Mouse (Mus musculus) limb, embryonic 14.5 days (tissue): Measurements from ENCODE around the gene Mmel1. TPM values are rescaled to one million over a fixed set of nuclear protein-coding genes. Genes with fewer than 3 reads are reported as not detected.

Experiments used
- ATAC-seq: fragments of 200-750 bp; cut with Nextera tagmentation; 2 replicates; pipeline ENCODE4 v1.8.0; 2017; ENCODE audit warnings: low read depth, moderate number of reproducible peaks, moderate TSS enrichment; ENCODE audit not compliant: low FRiP score
- DNase-seq: peaks from one replicate; pipeline ENCODE4 v3.0.0-alpha.2; 2015; ENCODE audit warnings: low spot score
- H3K27ac ChIP-seq: fragments of 300-500 bp; sonication (generic); replicated peaks from 2 replicates; pipeline ENCODE4 v1.5.1; 2014; ENCODE audit warnings: low read depth, mild to moderate bottlenecking, low read length, moderate library complexity, mixed read lengths
- H3K27me3 ChIP-seq: fragments of 300-500 bp; sonication (generic); 2 replicates; pipeline ENCODE4 v1.6.1; 2014; ENCODE audit warnings: low read length, mixed read lengths; ENCODE audit not compliant: control insufficient read depth, insufficient read depth
- H3K36me3 ChIP-seq: fragments of 300-500 bp; sonication (generic); 2 replicates; pipeline ENCODE4 v1.6.1; 2014; ENCODE audit warnings: mild to moderate bottlenecking, low read length, moderate library complexity, mixed read lengths; ENCODE audit not compliant: control insufficient read depth, insufficient read depth
- H3K4me1 ChIP-seq: fragments of 300-500 bp; sonication (generic); 2 replicates; pipeline ENCODE4 v1.6.1; 2014; ENCODE audit warnings: antibody characterized with exemption, low read length, mixed read lengths; ENCODE audit not compliant: control insufficient read depth, insufficient read depth
- H3K4me2 ChIP-seq: fragments of 300-500 bp; sonication (generic); replicated peaks from 2 replicates; pipeline ENCODE4 v1.6.1; 2014; ENCODE audit warnings: low read depth, mild to moderate bottlenecking, low read length, moderate library complexity; ENCODE audit not compliant: severe bottlenecking
- H3K4me3 ChIP-seq: fragments of 300-500 bp; sonication (generic); replicated peaks from 2 replicates; pipeline ENCODE4 v1.5.1; 2014; ENCODE audit warnings: low read length
- H3K9ac ChIP-seq: fragments of 300-500 bp; sonication (generic); 2 replicates; pipeline ENCODE4 v1.6.1; 2014; ENCODE audit warnings: mild to moderate bottlenecking, low read depth, low read length, moderate library complexity; ENCODE audit not compliant: severe bottlenecking
- H3K9me3 ChIP-seq: fragments of 300-500 bp; sonication (generic); 2 replicates; pipeline ENCODE4 v1.6.1; 2016; ENCODE audit warnings: low read length; ENCODE audit not compliant: control insufficient read depth
- POLR2A ChIP-seq: fragments of 200-500 bp; IDR thresholded peaks from 2 replicates; pipeline ENCODE4 v1.8.0; 2012; ENCODE audit warnings: inconsistent platforms, mild to moderate bottlenecking, moderate library complexity, borderline replicate concordance; ENCODE audit not compliant: insufficient read depth, insufficient read length; ENCODE audit errors: extremely low read depth
- WGBS: fragments of 180-500 bp; shearing (Covaris S2); extraction: QIAGEN DNeasy Blood & Tissue Kit; methylation state at CpG from one replicate; pipeline ENCODE4 v1.1.7; 2014; 5-methylcytosine and 5-hydroxymethylcytosine counted together
- polyA plus RNA-seq, 2 experiments: library from polyadenylated mRNA; depleted of rRNA in 1 of 2; stranded (reverse) in 1 of 2; unstranded in 1 of 2; fragments of >200 nt; fragmentation: Nextera tagmentation in 1 of 2; extraction: Ambion mirVana in 1 of 2; gene quantifications; 2 replicates each; pipeline versions ENCODE4 v1.2.1 to v1.2.3; 2012 to 2014

Gene Mmel1
- polyA plus RNA-seq, 2 experiments, result 0.10 to 0.11 TPM

DNA sequence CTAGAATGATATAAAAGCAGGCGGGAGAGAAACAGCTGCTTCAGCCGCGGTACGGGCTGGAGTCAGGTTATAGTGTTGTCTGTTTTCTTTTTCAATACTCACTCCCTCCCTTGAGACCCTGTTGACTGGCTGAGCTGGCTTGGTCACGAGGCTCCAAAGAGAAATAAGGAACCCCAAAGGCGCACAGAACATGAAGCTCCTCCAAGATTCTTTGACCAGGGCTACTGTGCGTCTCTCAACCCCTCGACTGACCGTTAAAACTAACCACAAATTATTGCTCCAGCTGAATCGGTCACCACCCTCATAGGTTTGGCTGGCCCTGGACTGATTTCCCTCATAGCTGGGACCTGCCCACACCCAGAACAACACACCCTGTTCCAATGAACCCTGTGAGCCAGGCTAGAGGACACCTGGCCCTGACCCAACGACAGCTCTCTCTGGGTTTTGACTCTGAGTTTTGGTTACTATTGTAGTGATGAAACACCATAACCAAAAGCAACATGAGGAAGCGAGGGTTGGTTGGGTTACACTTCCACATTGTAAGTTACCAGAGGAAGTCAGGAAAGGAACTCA, 59.8 kb downstream of the Mmel1 start:
- ATAC-seq, result no peak
- Histone ChIP-seq H3K4me3 (no peak overlapping the region), H3K27me3 (no peaks in the 10 kb centered on the region), H3K9ac (no peak overlapping the region), H3K9me3 (no peaks in the 10 kb centered on the region), H3K27ac (no peak overlapping the region), H3K4me2 (no peak overlapping the region), H3K4me1 (peaks cover 15% of the 10 kb centered on the region), H3K36me3 (no peaks in the 10 kb centered on the region)
- TF ChIP-seq POLR2A, result no peak
- DNase-seq, result peak; percentile 2
- WGBS, result 73% methylated on average over 12 of the region's 12 CpGs

DNA sequence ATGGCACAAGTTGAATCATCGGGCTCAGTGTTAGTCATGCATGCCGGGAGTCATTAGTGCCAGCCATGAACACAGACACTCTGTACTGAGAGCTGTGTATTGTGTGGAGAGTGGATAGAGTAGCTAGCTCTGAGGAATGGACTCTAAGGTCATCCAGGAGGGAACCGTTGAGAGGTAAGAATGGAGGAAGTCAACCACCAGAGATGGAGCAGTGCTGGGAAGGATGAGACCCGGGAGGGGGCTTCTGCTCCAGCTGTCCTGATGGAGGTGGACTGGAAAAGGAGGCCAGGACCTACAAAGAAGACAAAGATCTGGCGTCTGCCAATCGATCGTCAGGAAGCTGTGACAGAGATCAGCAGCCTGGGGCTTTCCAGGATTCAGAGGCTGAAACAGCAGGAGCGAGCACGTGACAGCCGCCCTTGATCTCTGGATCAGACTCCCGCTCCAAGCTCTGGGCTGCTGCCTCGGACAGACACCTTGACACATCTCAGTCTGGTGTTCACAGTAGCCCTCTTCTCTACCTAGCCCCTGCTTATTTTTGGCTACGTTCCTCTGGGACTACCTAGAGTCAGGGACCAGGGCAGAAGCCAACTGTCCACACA, 64.0 kb downstream of the Mmel1 start:
- no peaks in the 10 kb centered on the region for H3K27me3 ChIP-seq
- no peaks in the 10 kb centered on the region for H3K36me3 ChIP-seq
- no peak overlapping the region for H3K4me2 ChIP-seq
- H3K9me3 ChIP-seq, result no peaks in the 10 kb centered on the region
- H3K27ac ChIP-seq, result no peak overlapping the region
- no peak for DNase-seq
- no peak overlapping the region for H3K9ac ChIP-seq
- 59% methylated on average over 11 of the region's 13 CpGs for WGBS
- no peak for TF ChIP-seq POLR2A
- no peak for ATAC-seq
- H3K4me1 ChIP-seq, result no peaks in the 10 kb centered on the region
- no peak overlapping the region for H3K4me3 ChIP-seq

- Histone ChIP-seq H3K27me3 (no peaks in the 10 kb centered on the region), H3K4me3 (no peak overlapping the region), H3K9me3 (no peaks in the 10 kb centered on the region), H3K9ac (no peak overlapping the region), H3K4me2 (no peak overlapping the region), H3K36me3 (no peaks in the 10 kb centered on the region), H3K27ac (no peak overlapping the region), H3K4me1 (no peaks in the 10 kb centered on the region)
- ATAC-seq, result no peak
- DNase-seq, result no peak
- no peak for TF ChIP-seq POLR2A
- 85% methylated on average over 2 of the region's 2 CpGs for WGBS
Observed at GRCm38 (mm10) chr4:154934800-154935199, 65.4 kb downstream of the Mmel1 start.

- Histone ChIP-seq H3K4me1 (no peaks in the 10 kb centered on the region), H3K27ac (no peak overlapping the region), H3K27me3 (no peaks in the 10 kb centered on the region), H3K9me3 (no peaks in the 10 kb centered on the region), H3K4me3 (no peak overlapping the region), H3K4me2 (no peak overlapping the region), H3K36me3 (no peaks in the 10 kb centered on the region), H3K9ac (no peak overlapping the region)
- no peak for TF ChIP-seq POLR2A
- 83% methylated on average over 7 of the region's 7 CpGs for WGBS
- ATAC-seq (no peak), DNase-seq (no peak)
Observed at GRCm38 (mm10) chr4:154935788-154936187, 66.4 kb downstream of the Mmel1 start.

DNA sequence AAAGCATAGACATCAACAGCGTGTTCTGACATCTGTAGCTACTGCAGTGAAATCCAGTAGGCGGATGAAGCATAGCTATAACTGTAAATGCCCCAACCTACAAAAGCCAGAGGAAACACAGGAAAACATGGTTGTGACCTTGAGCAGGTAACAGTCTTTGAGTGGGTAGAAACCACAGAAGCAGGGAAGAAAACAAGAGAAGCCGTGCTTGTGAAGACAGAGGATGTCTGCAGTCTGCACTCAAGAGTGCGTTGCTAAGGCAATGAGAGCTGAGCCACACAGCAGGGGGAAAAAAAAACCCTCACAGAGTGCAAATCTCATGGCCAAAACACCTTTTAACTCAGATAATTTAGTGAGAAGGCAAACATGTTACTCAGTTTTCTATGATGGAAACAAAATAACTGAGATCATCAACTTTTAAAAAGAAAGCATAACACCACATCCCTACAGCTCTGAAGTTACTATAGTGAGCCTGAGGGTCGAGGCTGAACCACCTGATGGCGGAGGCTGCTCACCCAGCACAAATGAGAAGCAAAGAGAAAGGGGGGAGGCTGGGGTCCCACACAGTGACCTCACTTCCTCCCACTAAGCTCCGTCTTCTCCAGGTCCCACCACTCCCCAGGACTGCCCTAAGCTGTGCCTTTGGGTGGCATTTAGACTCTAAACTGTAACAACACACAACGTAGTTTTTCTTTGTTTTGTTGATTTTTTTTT, 67.3 kb downstream of the Mmel1 start:
- H3K9me3 ChIP-seq, result no peaks in the 10 kb centered on the region
- WGBS, result 62% methylated on average over 8 of the region's 8 CpGs
- no peak overlapping the region for H3K4me3 ChIP-seq
- no peak overlapping the region for H3K27ac ChIP-seq
- no peak for ATAC-seq
- no peak overlapping the region for H3K9ac ChIP-seq
- no peaks in the 10 kb centered on the region for H3K36me3 ChIP-seq
- DNase-seq, result no peak
- H3K4me1 ChIP-seq, result no peaks in the 10 kb centered on the region
- H3K27me3 ChIP-seq, result no peaks in the 10 kb centered on the region
- no peak for TF ChIP-seq POLR2A
- H3K4me2 ChIP-seq, result no peak overlapping the region
